Mouse (Mus musculus): ENCODE results near the gene Chst8.

- TF ChIP-seq HCFC1 (IDR thresholded peaks at IDR 0.05; ENCODE audit: borderline replicate concordance, insufficient read depth, low read length) (no peak), ZC3H11A (IDR thresholded peaks at IDR 0.05; ENCODE audit: borderline replicate concordance, low read depth, low read length) (no peak), MAFK (IDR thresholded peaks at IDR 0.05; ENCODE audit: insufficient read depth, low read depth, low read length) (no peak), ZNF384 (IDR thresholded peaks at IDR 0.05; ENCODE audit: low read depth, low read length) (no peak)
Observed at GRCm38 (mm10) chr7:34659386-34660085, 153.0 kb downstream of the Chst8 start.
